Mouse (Mus musculus): Measurements from ENCODE around the gene Adamts16. TPM values are rescaled to one million over a fixed set of nuclear protein-coding genes. Genes with fewer than 3 reads are reported as not detected.

The Adamts16 gene
- polyA plus RNA-seq, 1 experiment from 2014 or later = 0.73 TPM

GRCm38 (mm10) chr13:70767462-70767861 is 74.1 kb downstream of the Adamts16 start:
- no peak for DNase-seq (ENCODE audit: low spot score)
- H3K36me3 ChIP-seq (ENCODE audit: control insufficient read depth, insufficient read depth, low read length) = no peaks in the 10 kb centered on the region

GRCm38 (mm10) chr13:70764682-70765081 is 76.9 kb downstream of the Adamts16 start:
- DNase-seq (ENCODE audit: low spot score) (no peak), ATAC-seq (ENCODE audit: insufficient number of reproducible peaks, low FRiP score, low TSS enrichment, low read depth) (no peak)
- no peak overlapping the region for H3K9ac ChIP-seq (ENCODE audit: low read length)
- H3K27ac ChIP-seq (replicated peaks; ENCODE audit: low read depth, low read length) = no peak overlapping the region
- no peaks in the 10 kb centered on the region for H3K9me3 ChIP-seq (ENCODE audit: control insufficient read depth, low read length)
- no peaks in the 10 kb centered on the region for H3K4me1 ChIP-seq (ENCODE audit: control insufficient read depth, insufficient read depth, low read length)
- no peak overlapping the region for H3K4me3 ChIP-seq (ENCODE audit: low read depth, low read length)
- H3K4me2 ChIP-seq (ENCODE audit: low read depth, severe bottlenecking) = no peak overlapping the region
- H3K27me3 ChIP-seq (ENCODE audit: control insufficient read depth, insufficient read depth, low read length) = no peaks in the 10 kb centered on the region
- no peaks in the 10 kb centered on the region for H3K36me3 ChIP-seq (ENCODE audit: control insufficient read depth, insufficient read depth, low read length)
- 86% methylated on average over 6 of the region's 6 CpGs for WGBS

More at GRCm38 (mm10) chr13:70767462-70767861, 74.1 kb downstream of the Adamts16 start:
- no peak overlapping the region for H3K4me3 ChIP-seq (ENCODE audit: low read depth, low read length)
- no peaks in the 10 kb centered on the region for H3K9me3 ChIP-seq (ENCODE audit: control insufficient read depth, low read length)
- H3K4me1 ChIP-seq (ENCODE audit: control insufficient read depth, insufficient read depth, low read length) = no peaks in the 10 kb centered on the region
- H3K27ac ChIP-seq (replicated peaks; ENCODE audit: low read depth, low read length) = no peak overlapping the region
- H3K4me2 ChIP-seq (ENCODE audit: low read depth, severe bottlenecking) = no peak overlapping the region
- no peak overlapping the region for H3K9ac ChIP-seq (ENCODE audit: low read length)
- no peak for ATAC-seq (ENCODE audit: insufficient number of reproducible peaks, low FRiP score, low TSS enrichment, low read depth)
- no peaks in the 10 kb centered on the region for H3K27me3 ChIP-seq (ENCODE audit: control insufficient read depth, insufficient read depth, low read length)

GRCm38 (mm10) chr13:70762586-70762985 is 79.0 kb downstream of the Adamts16 start:
- H3K27ac ChIP-seq (replicated peaks; ENCODE audit: low read depth, low read length) = no peak overlapping the region
- no peaks in the 10 kb centered on the region for H3K4me1 ChIP-seq (ENCODE audit: control insufficient read depth, insufficient read depth, low read length)
- H3K4me2 ChIP-seq (ENCODE audit: low read depth, severe bottlenecking) = no peak overlapping the region
- 89% methylated on average over 2 of the region's 2 CpGs for WGBS
- H3K9me3 ChIP-seq (ENCODE audit: control insufficient read depth, low read length) = no peaks in the 10 kb centered on the region
- no peak for DNase-seq (ENCODE audit: low spot score)
- ATAC-seq (ENCODE audit: insufficient number of reproducible peaks, low FRiP score, low TSS enrichment, low read depth) = no peak
- no peak overlapping the region for H3K4me3 ChIP-seq (ENCODE audit: low read depth, low read length)
- no peak overlapping the region for H3K9ac ChIP-seq (ENCODE audit: low read length)
- no peaks in the 10 kb centered on the region for H3K36me3 ChIP-seq (ENCODE audit: control insufficient read depth, insufficient read depth, low read length)
- H3K27me3 ChIP-seq (ENCODE audit: control insufficient read depth, insufficient read depth, low read length) = no peaks in the 10 kb centered on the region

- H3K9me3 ChIP-seq (ENCODE audit: control insufficient read depth, low read length) = no peaks in the 10 kb centered on the region
- no peaks in the 10 kb centered on the region for H3K36me3 ChIP-seq (ENCODE audit: control insufficient read depth, insufficient read depth, low read length)
- 81% methylated on average over 2 of the region's 2 CpGs for WGBS
- no peak overlapping the region for H3K4me3 ChIP-seq (ENCODE audit: low read depth, low read length)
- no peaks in the 10 kb centered on the region for H3K27me3 ChIP-seq (ENCODE audit: control insufficient read depth, insufficient read depth, low read length)
- H3K4me2 ChIP-seq (ENCODE audit: low read depth, severe bottlenecking) = no peak overlapping the region
- no peak overlapping the region for H3K9ac ChIP-seq (ENCODE audit: low read length)
- no peak for DNase-seq (ENCODE audit: low spot score)
- no peaks in the 10 kb centered on the region for H3K4me1 ChIP-seq (ENCODE audit: control insufficient read depth, insufficient read depth, low read length)
- no peak overlapping the region for H3K27ac ChIP-seq (replicated peaks; ENCODE audit: low read depth, low read length)
- ATAC-seq (ENCODE audit: insufficient number of reproducible peaks, low FRiP score, low TSS enrichment, low read depth) = no peak
These were observed 80.3 kb downstream of the Adamts16 start for GRCm38 (mm10) chr13:70761312-70761711.

- Histone ChIP-seq H3K4me2 (ENCODE audit: low read depth, severe bottlenecking) (no peak overlapping the region), H3K4me1 (ENCODE audit: control insufficient read depth, insufficient read depth, low read length) (no peaks in the 10 kb centered on the region), H3K4me3 (ENCODE audit: low read depth, low read length) (no peak overlapping the region), H3K27me3 (ENCODE audit: control insufficient read depth, insufficient read depth, low read length) (no peaks in the 10 kb centered on the region), H3K9ac (ENCODE audit: low read length) (no peak overlapping the region), H3K36me3 (ENCODE audit: control insufficient read depth, insufficient read depth, low read length) (no peaks in the 10 kb centered on the region), H3K27ac (replicated peaks; ENCODE audit: low read depth, low read length) (no peak overlapping the region), H3K9me3 (ENCODE audit: control insufficient read depth, low read length) (no peaks in the 10 kb centered on the region)
- DNase-seq (ENCODE audit: low spot score) = no peak
- no peak for ATAC-seq (ENCODE audit: insufficient number of reproducible peaks, low FRiP score, low TSS enrichment, low read depth)
- WGBS = 97% methylated on average over 9 of the region's 9 CpGs
These were observed 81.4 kb downstream of the Adamts16 start for GRCm38 (mm10) chr13:70760186-70760585.

GRCm38 (mm10) chr13:70746294-70747008 is 95.2 kb downstream of the Adamts16 start:
- Histone ChIP-seq H3K27me3 (ENCODE audit: control insufficient read depth, insufficient read depth, low read length) (no peaks in the 10 kb centered on the region), H3K9ac (ENCODE audit: low read length) (no peak overlapping the region), H3K4me2 (ENCODE audit: low read depth, severe bottlenecking) (no peak overlapping the region), H3K9me3 (ENCODE audit: control insufficient read depth, low read length) (no peaks in the 10 kb centered on the region), H3K27ac (replicated peaks; ENCODE audit: low read depth, low read length) (no peak overlapping the region), H3K4me1 (ENCODE audit: control insufficient read depth, insufficient read depth, low read length) (no peaks in the 10 kb centered on the region), H3K4me3 (ENCODE audit: low read depth, low read length) (no peak overlapping the region), H3K36me3 (ENCODE audit: control insufficient read depth, insufficient read depth, low read length) (no peaks in the 10 kb centered on the region)
- ATAC-seq (ENCODE audit: insufficient number of reproducible peaks, low FRiP score, low TSS enrichment, low read depth) (peak; percentile 62; the same call in 1 of the 2 replicates), DNase-seq (ENCODE audit: low spot score) (no peak)
- 73% methylated on average over 14 of the region's 14 CpGs for WGBS

GRCm38 (mm10) chr13:70744416-70745038 is 97.1 kb downstream of the Adamts16 start:
- no peak for DNase-seq (ENCODE audit: low spot score)
- no peak overlapping the region for H3K27ac ChIP-seq (replicated peaks; ENCODE audit: low read depth, low read length)
- H3K36me3 ChIP-seq (ENCODE audit: control insufficient read depth, insufficient read depth, low read length) = no peaks in the 10 kb centered on the region
- 69% methylated on average over 5 of the region's 5 CpGs for WGBS
- H3K4me2 ChIP-seq (ENCODE audit: low read depth, severe bottlenecking) = no peak overlapping the region
- no peaks in the 10 kb centered on the region for H3K27me3 ChIP-seq (ENCODE audit: control insufficient read depth, insufficient read depth, low read length)
- H3K4me1 ChIP-seq (ENCODE audit: control insufficient read depth, insufficient read depth, low read length) = no peaks in the 10 kb centered on the region
- no peak overlapping the region for H3K9ac ChIP-seq (ENCODE audit: low read length)
- H3K4me3 ChIP-seq (ENCODE audit: low read depth, low read length) = no peak overlapping the region
- no peak for ATAC-seq (ENCODE audit: insufficient number of reproducible peaks, low FRiP score, low TSS enrichment, low read depth)
- no peaks in the 10 kb centered on the region for H3K9me3 ChIP-seq (ENCODE audit: control insufficient read depth, low read length)

GRCm38 (mm10) chr13:70742693-70743092 is 98.9 kb downstream of the Adamts16 start:
- no peaks in the 10 kb centered on the region for H3K36me3 ChIP-seq (ENCODE audit: control insufficient read depth, insufficient read depth, low read length)
- H3K4me2 ChIP-seq (ENCODE audit: low read depth, severe bottlenecking) = no peak overlapping the region
- no peak overlapping the region for H3K9ac ChIP-seq (ENCODE audit: low read length)
- H3K27me3 ChIP-seq (ENCODE audit: control insufficient read depth, insufficient read depth, low read length) = no peaks in the 10 kb centered on the region
- ATAC-seq (ENCODE audit: insufficient number of reproducible peaks, low FRiP score, low TSS enrichment, low read depth) (no peak), DNase-seq (ENCODE audit: low spot score) (no peak)
- H3K4me3 ChIP-seq (ENCODE audit: low read depth, low read length) = no peak overlapping the region
- 89% methylated on average over 4 of the region's 4 CpGs for WGBS
- no peaks in the 10 kb centered on the region for H3K9me3 ChIP-seq (ENCODE audit: control insufficient read depth, low read length)
- H3K27ac ChIP-seq (replicated peaks; ENCODE audit: low read depth, low read length) = no peak overlapping the region
- no peaks in the 10 kb centered on the region for H3K4me1 ChIP-seq (ENCODE audit: control insufficient read depth, insufficient read depth, low read length)
